Mouse (Mus musculus): ENCODE measurements around the gene Ghr. TPM values are rescaled to one million over a fixed set of nuclear protein-coding genes. Genes with fewer than 3 reads are reported as not detected.

Ghr gene
- polyA plus RNA-seq, 1 experiment = 3.8 TPM

- no peak overlapping the region for H3K27ac ChIP-seq (ENCODE audit: insufficient read depth, low read depth, low read length)
- no peak overlapping the region for H3K4me3 ChIP-seq (ENCODE audit: low read depth, low read length)
- WGBS = 55% methylated on average over 5 of the region's 5 CpGs
- no peaks in the 10 kb centered on the region for H3K27me3 ChIP-seq (ENCODE audit: control insufficient read depth, insufficient read depth, low read length)
- H3K4me1 ChIP-seq (ENCODE audit: control insufficient read depth, insufficient read depth, insufficient read length, low read length) = no peaks in the 10 kb centered on the region
- no peak for TF ChIP-seq POLR2A (IDR thresholded peaks at IDR 0.05; ENCODE audit: low read depth, low read length)
- no peak for TF ChIP-seq CTCF (IDR thresholded peaks at IDR 0.05; ENCODE audit: extremely low read depth, insufficient read length, insufficient replicate concordance, low read depth, low read length)
- H3K36me3 ChIP-seq (ENCODE audit: control insufficient read depth, insufficient read depth, low read length) = no peaks in the 10 kb centered on the region
Observed at GRCm38 (mm10) chr15:3452080-3452752, 131.1 kb downstream of the Ghr start.

GRCm38 (mm10) chr15:3449564-3449963 lies 133.7 kb downstream of the Ghr start:
- Histone ChIP-seq H3K27ac (ENCODE audit: insufficient read depth, low read depth, low read length) (no peak overlapping the region), H3K27me3 (ENCODE audit: control insufficient read depth, insufficient read depth, low read length) (no peaks in the 10 kb centered on the region), H3K36me3 (ENCODE audit: control insufficient read depth, insufficient read depth, low read length) (no peaks in the 10 kb centered on the region), H3K4me1 (ENCODE audit: control insufficient read depth, insufficient read depth, insufficient read length, low read length) (peaks cover 2% of the 10 kb centered on the region; the same call in 1 of the 2 replicates), H3K4me3 (ENCODE audit: low read depth, low read length) (no peak overlapping the region)
- TF ChIP-seq CTCF (IDR thresholded peaks at IDR 0.05; ENCODE audit: extremely low read depth, insufficient read length, insufficient replicate concordance, low read depth, low read length) = no peak
- TF ChIP-seq POLR2A (IDR thresholded peaks at IDR 0.05; ENCODE audit: low read depth, low read length) = no peak
- WGBS = 24% methylated on average over 2 of the region's 2 CpGs

- WGBS = 34% methylated on average over 7 of the region's 7 CpGs
- Histone ChIP-seq H3K4me3 (ENCODE audit: low read depth, low read length) (no peak overlapping the region), H3K36me3 (ENCODE audit: control insufficient read depth, insufficient read depth, low read length) (no peaks in the 10 kb centered on the region), H3K27me3 (ENCODE audit: control insufficient read depth, insufficient read depth, low read length) (no peaks in the 10 kb centered on the region), H3K27ac (ENCODE audit: insufficient read depth, low read depth, low read length) (no peak overlapping the region), H3K4me1 (ENCODE audit: control insufficient read depth, insufficient read depth, insufficient read length, low read length) (peaks cover 5% of the 10 kb centered on the region; the same call in 1 of the 2 replicates)
- TF ChIP-seq POLR2A (IDR thresholded peaks at IDR 0.05; ENCODE audit: low read depth, low read length) = no peak
Observed at GRCm38 (mm10) chr15:3445285-3445909, 137.9 kb downstream of the Ghr start.

- Histone ChIP-seq H3K27ac (ENCODE audit: insufficient read depth, low read depth, low read length) (no peak overlapping the region), H3K4me1 (ENCODE audit: control insufficient read depth, insufficient read depth, insufficient read length, low read length) (peaks cover 5% of the 10 kb centered on the region; the same call in 1 of the 2 replicates), H3K36me3 (ENCODE audit: control insufficient read depth, insufficient read depth, low read length) (no peaks in the 10 kb centered on the region), H3K27me3 (ENCODE audit: control insufficient read depth, insufficient read depth, low read length) (no peaks in the 10 kb centered on the region), H3K4me3 (ENCODE audit: low read depth, low read length) (no peak overlapping the region)
- TF ChIP-seq POLR2A (IDR thresholded peaks at IDR 0.05; ENCODE audit: low read depth, low read length) = no peak
- no peak for TF ChIP-seq CTCF (IDR thresholded peaks at IDR 0.05; ENCODE audit: extremely low read depth, insufficient read length, insufficient replicate concordance, low read depth, low read length)
- WGBS = 47% methylated on average over 8 of the region's 8 CpGs
Observed at GRCm38 (mm10) chr15:3444448-3445020, 138.8 kb downstream of the Ghr start.

- peaks cover 5% of the 10 kb centered on the region; the same call in 1 of the 2 replicates for H3K4me1 ChIP-seq (ENCODE audit: control insufficient read depth, insufficient read depth, insufficient read length, low read length)
- H3K36me3 ChIP-seq (ENCODE audit: control insufficient read depth, insufficient read depth, low read length) = no peaks in the 10 kb centered on the region
- no peak overlapping the region for H3K4me3 ChIP-seq (ENCODE audit: low read depth, low read length)
- no peaks in the 10 kb centered on the region for H3K27me3 ChIP-seq (ENCODE audit: control insufficient read depth, insufficient read depth, low read length)
- TF ChIP-seq POLR2A (IDR thresholded peaks at IDR 0.05; ENCODE audit: low read depth, low read length) (no peak), CTCF (IDR thresholded peaks at IDR 0.05; ENCODE audit: extremely low read depth, insufficient read length, insufficient replicate concordance, low read depth, low read length) (no peak)
- WGBS = 57% methylated on average over 4 of the region's 4 CpGs
- H3K27ac ChIP-seq (ENCODE audit: insufficient read depth, low read depth, low read length) = no peak overlapping the region
Observed at GRCm38 (mm10) chr15:3441506-3442286, 141.6 kb downstream of the Ghr start.

- Histone ChIP-seq H3K27me3 (ENCODE audit: control insufficient read depth, insufficient read depth, low read length) (no peaks in the 10 kb centered on the region), H3K27ac (ENCODE audit: insufficient read depth, low read depth, low read length) (no peak overlapping the region), H3K4me3 (ENCODE audit: low read depth, low read length) (no peak overlapping the region), H3K36me3 (ENCODE audit: control insufficient read depth, insufficient read depth, low read length) (no peaks in the 10 kb centered on the region), H3K4me1 (ENCODE audit: control insufficient read depth, insufficient read depth, insufficient read length, low read length) (peaks cover 2% of the 10 kb centered on the region; the same call in 1 of the 2 replicates)
- no peak for TF ChIP-seq CTCF (IDR thresholded peaks at IDR 0.05; ENCODE audit: extremely low read depth, insufficient read length, insufficient replicate concordance, low read depth, low read length)
- 77% methylated on average over 3 of the region's 3 CpGs for WGBS
Observed at GRCm38 (mm10) chr15:3437381-3437780, 145.9 kb downstream of the Ghr start.

GRCm38 (mm10) chr15:3435637-3436036 lies 147.7 kb downstream of the Ghr start:
- H3K36me3 ChIP-seq (ENCODE audit: control insufficient read depth, insufficient read depth, low read length) = no peaks in the 10 kb centered on the region
- H3K4me1 ChIP-seq (ENCODE audit: control insufficient read depth, insufficient read depth, insufficient read length, low read length) = peaks cover 2% of the 10 kb centered on the region; the same call in 1 of the 2 replicates
- no peak overlapping the region for H3K4me3 ChIP-seq (ENCODE audit: low read depth, low read length)
- H3K27me3 ChIP-seq (ENCODE audit: control insufficient read depth, insufficient read depth, low read length) = no peaks in the 10 kb centered on the region
- 64% methylated on average over 4 of the region's 4 CpGs for WGBS
- H3K27ac ChIP-seq (ENCODE audit: insufficient read depth, low read depth, low read length) = no peak overlapping the region
- TF ChIP-seq POLR2A (IDR thresholded peaks at IDR 0.05; ENCODE audit: low read depth, low read length) (no peak), CTCF (IDR thresholded peaks at IDR 0.05; ENCODE audit: extremely low read depth, insufficient read length, insufficient replicate concordance, low read depth, low read length) (no peak)

Measured in small intestine, adult 2 months (tissue).